Mouse (Mus musculus) myocyte (in vitro differentiated cells): ENCODE results near the gene Lingo3.

Experiments used
- CEBPB ChIP-seq: IDR thresholded peaks from 2 replicates; pipeline ENCODE4 v1.6.1; 2011; ENCODE audit warnings: mild to moderate bottlenecking, moderate library complexity; ENCODE audit not compliant: poor library complexity, insufficient read depth, severe bottlenecking
- E2F4 ChIP-seq: IDR thresholded peaks from one replicate; pipeline ENCODE4 v1.6.1; 2011; ENCODE audit warnings: mild to moderate bottlenecking, control low read depth, moderate library complexity; ENCODE audit not compliant: insufficient read depth
- MAX ChIP-seq: IDR thresholded peaks from one replicate; pipeline ENCODE4 v1.6.1; 2011; ENCODE audit warnings: low read depth, mild to moderate bottlenecking, control low read depth
- MYOD1 ChIP-seq, 3 experiments: IDR thresholded peaks; one replicate each; pipeline ENCODE4 v1.6.1; 2011; ENCODE audit warnings: control low read depth in 2 of 3, low read depth in 2 of 3, mild to moderate bottlenecking in 2 of 3, moderate library complexity in 1 of 3; ENCODE audit not compliant: insufficient read length in 2 of 3, control insufficient read depth in 1 of 3
- MYOG ChIP-seq, 3 experiments: IDR thresholded peaks; one replicate each; pipeline ENCODE4 v1.6.1; 2011; ENCODE audit warnings: control low read depth in 2 of 3, low read depth in 2 of 3, mild to moderate bottlenecking in 2 of 3; ENCODE audit not compliant: insufficient read length in 2 of 3, control insufficient read depth in 1 of 3, insufficient read depth in 1 of 3
- POLR2A ChIP-seq: IDR thresholded peaks from one replicate; pipeline ENCODE4 v1.6.1; 2011; ENCODE audit warnings: low read depth, mild to moderate bottlenecking, control low read depth, moderate library complexity; ENCODE audit not compliant: insufficient read length
- POLR2AphosphoS2 ChIP-seq: IDR thresholded peaks from one replicate; pipeline ENCODE4 v1.6.1; 2011; ENCODE audit warnings: low read depth, control low read depth; ENCODE audit not compliant: insufficient read length
- REST ChIP-seq: IDR thresholded peaks from one replicate; pipeline ENCODE4 v1.6.1; 2011; ENCODE audit warnings: mild to moderate bottlenecking, control low read depth, moderate library complexity; ENCODE audit not compliant: insufficient read depth, insufficient read length
- TCF12 ChIP-seq: IDR thresholded peaks from one replicate; pipeline ENCODE4 v1.6.1; 2011; ENCODE audit warnings: mild to moderate bottlenecking, control low read depth; ENCODE audit not compliant: poor library complexity, insufficient read depth, severe bottlenecking
- TCF3 ChIP-seq: IDR thresholded peaks from one replicate; pipeline ENCODE4 v1.6.1; 2011; ENCODE audit warnings: low read depth, control low read depth; ENCODE audit not compliant: insufficient read length
- USF1 ChIP-seq: IDR thresholded peaks from one replicate; pipeline ENCODE4 v1.6.1; 2011; ENCODE audit warnings: low read depth, mild to moderate bottlenecking, control low read depth, moderate library complexity

- TF ChIP-seq MAX (no peak), POLR2A (no peak), CEBPB (no peak), POLR2AphosphoS2 (peak; percentile 38), USF1 (no peak), TCF12 (no peak), E2F4 (no peak), MYOD1 (IDR thresholded peaks at IDR 0.05; ENCODE audit: control insufficient read depth in 1 of 3, insufficient read length in 2 of 3, low read depth in 2 of 3) (no peak), REST (no peak), TCF3 (no peak), MYOG (IDR thresholded peaks at IDR 0.05; ENCODE audit: control insufficient read depth in 1 of 3, insufficient read depth in 1 of 3, insufficient read length in 2 of 3, low read depth in 2 of 3) (no peak)
Observed at GRCm38 (mm10) chr10:80806341-80807056, 37.3 kb downstream of the Lingo3 start.
